Mouse (Mus musculus) embryo, embryonic 11.5 days (tissue): ENCODE results near the gene Grem2.

Source experiments
- DNase-seq: peaks from one replicate; pipeline ENCODE4 v3.0.0-alpha.2; 2012; ENCODE audit warnings: low read depth, low spot score

Grem2 gene

GRCm38 (mm10) chr1:174921298-174921955, at the start of gene Grem2:
Gene Grem2 (minus strand): TSS chr1:174921819.
- DNase-seq = peak; percentile 36

GRCm38 (mm10) chr1:174959837-174960236, 38.2 kb upstream of the Grem2 start:
- no peak for DNase-seq

DNA sequence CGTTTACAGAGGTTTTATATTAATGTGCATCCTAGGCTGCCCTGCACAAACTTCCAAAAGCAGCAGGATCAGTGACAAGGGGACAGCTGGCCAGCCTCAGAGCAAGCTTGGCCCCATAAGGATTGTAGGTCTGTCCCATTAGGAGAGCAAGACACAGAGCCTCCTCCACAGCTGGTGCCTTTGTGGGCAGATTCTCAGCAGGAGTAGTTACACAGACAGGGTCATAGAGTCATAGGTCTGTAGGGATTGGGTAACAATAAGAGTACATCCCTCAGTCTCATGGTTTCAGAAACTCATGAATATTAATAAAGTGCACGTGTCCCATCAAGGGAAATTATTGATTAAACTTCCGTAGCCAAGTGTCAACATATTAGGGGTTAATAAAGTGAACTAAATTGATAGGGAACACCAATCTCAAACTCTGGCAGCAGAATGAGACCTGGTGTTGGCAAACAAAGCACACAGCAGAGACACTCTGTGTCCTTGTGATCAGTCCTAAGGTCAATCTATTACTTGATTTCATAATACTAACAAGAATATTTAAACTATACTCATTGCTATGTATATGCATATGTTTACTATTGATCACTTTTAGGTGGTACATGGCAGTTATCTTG, 9.5 kb upstream of the Grem2 start:
- no peak for DNase-seq

GRCm38 (mm10) chr1:174929459-174930181, 8.0 kb upstream of the Grem2 start:
- no peak for DNase-seq

GRCm38 (mm10) chr1:174918949-174919348, 2.7 kb downstream of the Grem2 start:
- DNase-seq = no peak

DNA sequence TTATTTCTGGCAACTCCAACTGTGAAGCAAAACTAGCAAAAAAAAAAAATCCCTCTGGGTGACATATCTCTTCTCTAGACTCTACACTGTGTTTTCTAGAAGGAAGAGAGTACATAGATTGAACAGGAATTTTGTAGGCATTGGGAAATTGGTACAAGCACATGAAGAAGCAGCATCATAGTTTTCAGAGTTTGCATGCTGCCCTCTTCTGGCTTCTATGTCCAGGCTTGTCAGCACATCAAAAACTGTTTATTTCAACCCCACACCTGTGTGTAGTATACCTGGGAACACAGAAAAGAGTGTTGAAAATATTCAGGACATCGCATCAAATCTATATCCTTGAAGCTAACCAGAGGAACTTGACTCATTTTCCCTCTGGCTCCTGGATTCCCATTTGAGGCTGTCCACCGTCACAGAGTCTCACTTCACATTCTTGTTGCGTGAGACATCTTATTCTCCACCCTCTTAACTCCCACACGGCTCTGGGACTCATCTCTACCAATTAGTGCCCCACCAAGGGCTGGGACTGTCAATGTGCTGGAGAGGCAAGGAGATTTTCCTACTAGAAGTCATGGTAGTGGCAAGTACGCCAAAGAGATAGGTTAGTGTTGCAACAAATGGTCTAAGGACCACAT, 3.3 kb downstream of the Grem2 start:
- no peak for DNase-seq

DNA sequence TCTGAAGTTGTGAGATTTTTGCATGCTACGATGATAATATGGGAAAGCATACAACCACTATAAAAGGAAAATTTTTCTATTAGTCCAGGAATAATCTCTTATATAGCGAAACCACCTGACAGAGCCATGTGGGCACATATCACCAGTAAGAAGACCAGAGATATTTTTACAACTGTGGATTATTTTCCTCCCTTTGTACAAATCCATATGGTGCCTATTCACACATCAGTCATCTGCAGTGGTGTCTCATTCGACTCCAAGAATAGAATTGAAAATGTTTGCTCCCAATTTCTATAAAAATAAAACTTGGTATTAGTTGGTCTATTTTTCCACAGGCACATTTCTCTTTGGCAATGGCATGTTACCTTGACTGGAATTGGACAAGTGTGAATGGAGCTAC, 11.8 kb downstream of the Grem2 start:
- DNase-seq = no peak

GRCm38 (mm10) chr1:174908232-174908631, 13.4 kb downstream of the Grem2 start:
- DNase-seq = no peak

- no peak for DNase-seq
Observed at GRCm38 (mm10) chr1:174907637-174908036, 14.0 kb downstream of the Grem2 start.

DNA sequence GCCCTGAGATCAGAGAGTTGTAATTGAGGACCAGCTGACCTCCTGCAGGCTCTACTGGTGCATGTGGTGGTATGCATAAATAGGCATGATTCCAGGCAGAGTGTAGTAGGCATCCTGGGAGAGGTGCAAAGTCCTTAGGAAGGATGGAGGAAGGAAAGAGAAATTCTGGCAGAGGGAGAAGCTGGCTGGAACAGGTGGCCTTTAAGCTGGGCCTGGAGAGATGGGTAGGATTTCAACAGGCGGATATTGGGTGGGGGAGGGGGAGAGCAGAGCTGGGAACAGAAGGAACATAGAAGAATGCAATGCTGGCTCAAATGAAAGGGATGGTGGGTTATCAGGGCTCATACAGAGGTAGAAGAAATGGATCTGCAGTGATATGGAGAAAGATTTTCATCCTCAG, 18.9 kb downstream of the Grem2 start:
- no peak for DNase-seq

GRCm38 (mm10) chr1:174892471-174892870, 29.1 kb downstream of the Grem2 start:
- DNase-seq = no peak

GRCm38 (mm10) chr1:174888684-174889405, 32.8 kb downstream of the Grem2 start:
- DNase-seq = no peak

GRCm38 (mm10) chr1:174888073-174888472, 33.5 kb downstream of the Grem2 start:
- no peak for DNase-seq

DNA sequence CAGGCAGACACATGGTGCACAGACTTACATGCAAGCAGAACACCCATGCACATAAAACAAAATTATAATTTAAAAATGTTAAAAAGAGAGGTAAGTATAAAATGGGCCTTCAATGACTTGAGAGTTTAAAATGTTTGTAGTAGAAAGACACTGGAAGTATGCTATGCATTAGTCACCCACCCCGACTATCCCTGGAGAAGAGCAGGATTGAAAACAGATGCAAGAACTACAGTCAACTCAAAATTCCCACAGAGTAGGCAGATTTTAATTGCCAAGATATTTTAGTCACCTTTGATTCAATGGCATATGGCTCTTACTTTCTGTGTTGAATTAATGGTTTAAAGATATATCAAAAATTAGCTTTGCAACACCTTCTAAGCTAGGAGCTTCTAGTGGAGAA, 39.1 kb downstream of the Grem2 start:
- no peak for DNase-seq

DNA sequence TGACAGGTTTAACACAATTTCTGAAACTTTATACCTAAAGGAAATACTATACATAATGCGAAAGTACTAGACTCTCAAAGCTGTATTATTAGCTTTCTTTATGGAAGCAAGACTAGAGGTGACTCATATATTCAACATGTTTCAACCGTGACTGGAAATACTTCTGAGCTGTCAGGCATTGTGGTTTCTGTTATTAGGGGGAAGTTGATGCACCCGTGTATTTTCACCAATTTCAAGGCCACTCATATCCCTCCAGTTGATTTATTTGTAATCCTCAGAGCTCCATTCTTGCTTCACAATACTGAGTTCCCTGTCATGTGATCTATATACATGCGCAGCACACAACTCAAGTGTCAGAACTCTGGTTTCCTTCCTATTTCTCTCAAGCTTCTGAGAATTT, 46.4 kb downstream of the Grem2 start:
- no peak for DNase-seq

- DNase-seq = no peak
Observed at GRCm38 (mm10) chr1:174860407-174861118, 61.1 kb downstream of the Grem2 start.

GRCm38 (mm10) chr1:174856188-174856587, 65.4 kb downstream of the Grem2 start:
- DNase-seq = no peak

DNA sequence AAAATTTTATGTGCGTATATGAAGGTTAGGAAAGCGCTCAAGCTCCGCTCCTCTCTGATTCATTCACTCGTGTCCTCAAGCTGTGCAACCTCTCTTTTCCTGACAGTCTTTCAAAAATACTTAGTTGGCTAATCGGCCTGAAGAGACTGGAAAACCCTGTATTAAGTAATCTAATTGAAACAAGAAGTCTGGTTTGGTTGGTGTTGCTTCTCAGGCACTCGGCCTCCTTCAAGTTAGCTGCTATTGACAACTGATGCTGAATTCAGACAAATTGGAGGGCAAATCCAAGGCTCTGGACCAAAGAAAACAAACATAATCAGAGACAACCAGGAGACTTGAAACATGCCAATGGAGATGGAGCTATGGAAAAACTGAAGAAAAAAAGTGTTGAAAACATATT, 76.8 kb downstream of the Grem2 start:
- no peak for DNase-seq

DNA sequence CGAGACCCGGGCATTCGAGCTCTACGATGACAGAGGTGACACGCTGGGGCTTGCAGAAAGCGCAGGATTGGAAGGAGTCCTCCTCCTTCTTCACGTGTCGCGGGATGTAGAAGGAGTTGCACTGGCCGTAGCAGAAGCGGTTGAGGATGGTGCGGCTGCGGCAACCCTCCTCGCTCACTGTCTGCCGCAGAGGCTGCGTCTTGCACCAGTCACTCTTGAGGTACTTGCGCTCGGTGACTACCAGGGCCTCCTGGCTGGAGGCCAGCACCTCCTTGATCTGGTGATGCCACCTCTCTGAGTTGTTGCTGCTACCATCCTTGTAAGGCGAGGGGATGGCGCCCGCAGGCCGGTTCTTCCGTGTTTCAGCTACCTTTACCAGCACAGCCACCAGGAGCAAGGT, 84.8 kb downstream of the Grem2 start:
- DNase-seq = no peak

DNA sequence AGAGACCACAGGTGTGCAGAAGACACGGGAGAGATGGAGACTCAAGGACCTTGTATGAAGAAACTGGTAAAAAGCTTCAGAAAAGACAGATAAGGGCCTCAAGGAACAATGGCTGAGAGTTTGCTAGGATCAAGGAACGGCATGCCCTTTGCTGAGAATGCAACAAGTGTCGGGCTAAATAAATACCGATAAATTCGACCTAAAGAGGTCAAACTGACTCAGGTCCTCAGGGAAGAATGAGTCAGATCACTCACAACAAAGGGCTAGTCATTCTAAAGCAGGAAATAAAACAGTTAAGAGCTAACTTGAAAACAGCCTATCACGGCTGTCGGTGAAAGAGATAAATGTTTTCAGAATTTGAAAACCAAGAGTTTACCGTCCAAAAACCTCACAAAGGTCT, 95.1 kb downstream of the Grem2 start:
- no peak for DNase-seq

DNA sequence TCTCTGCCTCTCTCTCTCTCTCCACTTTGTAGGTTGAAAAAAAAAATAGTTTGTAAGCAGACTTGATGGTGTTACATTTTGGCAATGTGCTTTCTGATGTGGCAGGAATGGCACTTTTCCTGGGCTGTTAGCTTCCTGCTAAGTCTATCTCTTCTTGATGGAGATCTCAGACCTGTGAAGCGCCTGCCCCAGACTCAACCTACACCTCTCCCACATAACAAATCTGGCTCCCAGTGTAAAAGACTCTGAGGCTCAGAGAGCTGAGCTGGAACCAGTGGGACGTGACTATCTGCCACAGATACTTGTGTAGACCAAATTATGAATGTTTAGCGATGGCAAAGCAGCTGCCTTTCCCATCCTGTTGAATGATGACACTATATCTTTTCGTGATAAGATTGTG, 109.8 kb downstream of the Grem2 start:
- DNase-seq = no peak
